Mouse (Mus musculus) lung, embryonic 14.5 days (tissue): Measurements from ENCODE around the gene Prkch. TPM values are rescaled to one million over a fixed set of nuclear protein-coding genes. Genes with fewer than 3 reads are reported as not detected.
A peak's percentile ranks its signal among the peaks of the same experiment; 100 is the strongest.

Experiments
- ATAC-seq: fragments of 200-750 bp; cut with Nextera tagmentation; 2 replicates; pipeline ENCODE4 v1.8.0; 2017; ENCODE audit warnings: mild to moderate bottlenecking, moderate TSS enrichment, moderate library complexity; ENCODE audit not compliant: insufficient read depth
- DNase-seq: peaks from one replicate; pipeline ENCODE4 v3.0.0-alpha.2; 2015
- H3K27ac ChIP-seq: fragments of 300-500 bp; sonication (generic); 2 replicates; pipeline ENCODE4 v1.5.1; 2014; ENCODE audit warnings: low read depth, mild to moderate bottlenecking, moderate library complexity
- H3K27me3 ChIP-seq: fragments of 300-500 bp; sonication (generic); 2 replicates; pipeline ENCODE4 v1.6.1; 2014; ENCODE audit warnings: low read length, control low read depth; ENCODE audit not compliant: insufficient read depth
- H3K36me3 ChIP-seq: fragments of 300-500 bp; sonication (generic); 2 replicates; pipeline ENCODE4 v1.6.1; 2014; ENCODE audit warnings: control low read depth; ENCODE audit not compliant: insufficient read depth
- H3K4me1 ChIP-seq: fragments of 300-500 bp; sonication (generic); 2 replicates; pipeline ENCODE4 v1.6.1; 2014; ENCODE audit warnings: antibody characterized with exemption, control low read depth; ENCODE audit not compliant: insufficient read depth
- H3K4me2 ChIP-seq: fragments of 300-500 bp; sonication (generic); 2 replicates; pipeline ENCODE4 v1.6.1; 2014; ENCODE audit warnings: mild to moderate bottlenecking
- H3K4me3 ChIP-seq: fragments of 300-500 bp; sonication (generic); 2 replicates; pipeline ENCODE4 v1.5.1; 2014; ENCODE audit warnings: low read depth, low read length
- H3K9ac ChIP-seq: fragments of 300-500 bp; sonication (generic); 2 replicates; pipeline ENCODE4 v1.6.1; 2014
- H3K9me3 ChIP-seq: fragments of 300-500 bp; sonication (generic); 2 replicates; pipeline ENCODE4 v1.6.1; 2016; ENCODE audit warnings: low read depth, low read length, control low read depth
- CTCF ChIP-seq: IDR thresholded peaks from 2 replicates; pipeline ENCODE4 v1.5.1; 2016; ENCODE audit warnings: antibody characterized with exemption, low read depth
- WGBS: fragments of 180-500 bp; shearing (Covaris S2); extraction: QIAGEN DNeasy Blood & Tissue Kit; methylation state at CpG from one replicate; pipeline ENCODE4 v1.1.7; 2014; 5-methylcytosine and 5-hydroxymethylcytosine counted together
- polyA plus RNA-seq: library from polyadenylated mRNA; unstranded; fragments of >200 nt; fragmentation: Nextera tagmentation; extraction: Ambion mirVana; gene quantifications from 2 replicates; pipeline ENCODE4 v1.2.1, GENCODE M21; 2014

Prkch gene
- polyA plus RNA-seq, 1 experiment from 2014 or later, result 18.0 TPM

- H3K27ac ChIP-seq, result no peak overlapping the region
- no peaks in the 10 kb centered on the region for H3K9me3 ChIP-seq
- no peak for ATAC-seq
- no peak overlapping the region for H3K9ac ChIP-seq
- no peak overlapping the region for H3K4me3 ChIP-seq
- no peaks in the 10 kb centered on the region for H3K27me3 ChIP-seq
- no peak for DNase-seq
- 67% methylated on average over 12 of the region's 12 CpGs for WGBS
- H3K4me1 ChIP-seq, result 0 out of 2 replicates have a peak, but pooled peaks cover 5% of the 10 kb centered on the region
- TF ChIP-seq CTCF, result no peak
- H3K36me3 ChIP-seq, result no peaks in the 10 kb centered on the region
- no peak overlapping the region for H3K4me2 ChIP-seq
Measured at GRCm38 (mm10) chr12:73604762-73605161, 20.2 kb downstream of the Prkch start.

- Histone ChIP-seq H3K4me3 (no peak overlapping the region), H3K4me2 (no peak overlapping the region), H3K9ac (no peak overlapping the region), H3K4me1 (0 out of 2 replicates have a peak, but pooled peaks cover 5% of the 10 kb centered on the region), H3K36me3 (no peaks in the 10 kb centered on the region), H3K9me3 (no peaks in the 10 kb centered on the region), H3K27ac (no peak overlapping the region), H3K27me3 (no peaks in the 10 kb centered on the region)
- 64% methylated on average over 4 of the region's 4 CpGs for WGBS
- TF ChIP-seq CTCF, result no peak
- no peak for ATAC-seq
- no peak for DNase-seq
Measured at GRCm38 (mm10) chr12:73605174-73605573, 20.6 kb downstream of the Prkch start.

- no peaks in the 10 kb centered on the region for H3K36me3 ChIP-seq
- 30% methylated on average over 13 of the region's 13 CpGs for WGBS
- no peak overlapping the region for H3K4me3 ChIP-seq
- 0 out of 2 replicates have a peak, but pooled peaks have one; percentile 12 for ATAC-seq
- H3K27ac ChIP-seq, result no peak overlapping the region
- no peak for TF ChIP-seq CTCF
- DNase-seq, result peak; percentile 17
- no peaks in the 10 kb centered on the region for H3K27me3 ChIP-seq
- H3K9me3 ChIP-seq, result no peaks in the 10 kb centered on the region
- no peak overlapping the region for H3K4me2 ChIP-seq
- peaks cover 8% of the 10 kb centered on the region; the same call in 1 of the 2 replicates for H3K4me1 ChIP-seq
- no peak overlapping the region for H3K9ac ChIP-seq
Measured at GRCm38 (mm10) chr12:73607381-73608064, 22.9 kb downstream of the Prkch start.

- Histone ChIP-seq H3K9me3 (no peaks in the 10 kb centered on the region), H3K27ac (no peak overlapping the region), H3K9ac (no peak overlapping the region), H3K4me2 (no peak overlapping the region), H3K36me3 (no peaks in the 10 kb centered on the region), H3K27me3 (no peaks in the 10 kb centered on the region), H3K4me3 (no peak overlapping the region), H3K4me1 (peaks cover 8% of the 10 kb centered on the region; the same call in 1 of the 2 replicates)
- WGBS, result 9% methylated on average over 4 of the region's 4 CpGs
- DNase-seq, result peak; percentile 47
- ATAC-seq, result peak; percentile 61; the same call in 1 of the 2 replicates
- TF ChIP-seq CTCF, result no peak
Measured at GRCm38 (mm10) chr12:73608065-73608397, 23.4 kb downstream of the Prkch start.

- no peaks in the 10 kb centered on the region for H3K27me3 ChIP-seq
- WGBS, result 77% methylated on average over 3 of the region's 3 CpGs
- H3K36me3 ChIP-seq, result no peaks in the 10 kb centered on the region
- H3K4me3 ChIP-seq, result no peak overlapping the region
- no peak overlapping the region for H3K4me2 ChIP-seq
- DNase-seq (no peak), ATAC-seq (no peak)
- no peak for TF ChIP-seq CTCF
- H3K4me1 ChIP-seq, result peaks cover 8% of the 10 kb centered on the region; the same call in 1 of the 2 replicates
- H3K9ac ChIP-seq, result no peak overlapping the region
- no peaks in the 10 kb centered on the region for H3K9me3 ChIP-seq
- H3K27ac ChIP-seq, result no peak overlapping the region
Measured at GRCm38 (mm10) chr12:73609262-73609661, 24.7 kb downstream of the Prkch start.

GRCm38 (mm10) chr12:73609676-73610545 lies 25.3 kb downstream of the Prkch start:
- Histone ChIP-seq H3K27ac (no peak overlapping the region), H3K9me3 (no peaks in the 10 kb centered on the region), H3K4me2 (no peak overlapping the region), H3K4me3 (no peak overlapping the region), H3K4me1 (peaks cover 8% of the 10 kb centered on the region; the same call in 1 of the 2 replicates), H3K9ac (no peak overlapping the region), H3K27me3 (no peaks in the 10 kb centered on the region), H3K36me3 (no peaks in the 10 kb centered on the region)
- no peak for TF ChIP-seq CTCF
- no peak for ATAC-seq
- WGBS, result 66% methylated on average over 18 of the region's 18 CpGs
- DNase-seq, result no peak

- Histone ChIP-seq H3K4me1 (peaks cover 8% of the 10 kb centered on the region; the same call in 1 of the 2 replicates), H3K4me3 (no peak overlapping the region), H3K9ac (no peak overlapping the region), H3K27me3 (no peaks in the 10 kb centered on the region), H3K36me3 (no peaks in the 10 kb centered on the region), H3K9me3 (no peaks in the 10 kb centered on the region), H3K4me2 (no peak overlapping the region), H3K27ac (no peak overlapping the region)
- 63% methylated on average over 8 of the region's 8 CpGs for WGBS
- TF ChIP-seq CTCF, result no peak
- ATAC-seq, result no peak
- DNase-seq, result no peak
Measured at GRCm38 (mm10) chr12:73610831-73611370, 26.3 kb downstream of the Prkch start.
